In genomic region chr10:90717961-90718360, GRCm38 (mm10) we compare ENCODE assay signal across 16 mouse cellular contexts.
A peak's percentile ranks its signal among the peaks of the same experiment; 100 is the strongest.
DNase-seq lines count a peak whose midpoint lies in the region; ATAC-seq lines count a peak whose summit lies in the region.
"Had no signal": no experiment of that assay in that cellular context is flagged by ENCODE, and none has a peak within 500 bp of the region (broad histone marks: within the 10 kb centered on the region; RNA-seq: fewer than 3 reads in every experiment).

No protein-coding gene starts in this region.

- no peak overlapping the region for H3K4me3 ChIP-seq in hindbrain, embryonic 15.5 days
- H3K4me3 ChIP-seq in hindbrain, embryonic 10.5 days = no peak overlapping the region
- H3K4me3 ChIP-seq in neural tube, embryonic 13.5 days = no peak overlapping the region
- no peak overlapping the region for H3K4me3 ChIP-seq in neural tube, embryonic 15.5 days (replicated peaks)
- H3K4me3 ChIP-seq in embryonic facial prominence, embryonic 14.5 days (ENCODE audit: low read depth, low read length) = peak overlapping the region; percentile 17
- H3K4me3 ChIP-seq: heart, adult 2 months; midbrain, embryonic 12.5 days; stomach, embryonic 15.5 days had no signal

- H3K27me3 ChIP-seq in hindbrain, embryonic 15.5 days = no peaks in the 10 kb centered on the region
- no peaks in the 10 kb centered on the region for H3K27me3 ChIP-seq in hindbrain, embryonic 10.5 days (ENCODE audit: insufficient read depth, poor library complexity, severe bottlenecking)
- no peaks in the 10 kb centered on the region for H3K27me3 ChIP-seq in neural tube, embryonic 13.5 days
- H3K27me3 ChIP-seq in neural tube, embryonic 15.5 days (replicated peaks) = no peaks in the 10 kb centered on the region
- H3K27me3 ChIP-seq in embryonic facial prominence, embryonic 14.5 days (replicated peaks; ENCODE audit: control insufficient read depth, insufficient read depth, low read length) = no peaks in the 10 kb centered on the region
- H3K27me3 ChIP-seq: midbrain, embryonic 12.5 days; stomach, embryonic 15.5 days had no signal

- no peak for DNase-seq in hindbrain, embryonic 10.5 days (ENCODE audit: low spot score)
- peak; percentile 27 for DNase-seq in embryonic facial prominence, embryonic 14.5 days (ENCODE audit: low spot score)
- DNase-seq in retina, embryonic 14.5 days (ENCODE audit: low spot score) = peak; percentile 25
- DNase-seq in layer of hippocampus, postnatal 25 days (ENCODE audit: extremely low spot score in 1 of 2, low spot score in 1 of 2) = no peak
- DNase-seq in adrenal gland, adult 8-10 months = no peak
- DNase-seq: adrenal gland, postnatal 36 days; heart, adult 2 months; heart, postnatal 14 days; liver, postnatal 0 days; lung, postnatal 36 days had no signal

- H3K27ac ChIP-seq in hindbrain, embryonic 15.5 days (replicated peaks) = no peak overlapping the region
- H3K27ac ChIP-seq in hindbrain, embryonic 10.5 days = no peak overlapping the region
- H3K27ac ChIP-seq in neural tube, embryonic 13.5 days (replicated peaks) = no peak overlapping the region
- H3K27ac ChIP-seq in neural tube, embryonic 15.5 days (replicated peaks) = no peak overlapping the region
- H3K27ac ChIP-seq in embryonic facial prominence, embryonic 14.5 days (replicated peaks; ENCODE audit: low read depth, low read length) = no peak overlapping the region
- H3K27ac ChIP-seq: heart, adult 2 months; midbrain, embryonic 12.5 days; stomach, embryonic 15.5 days had no signal

- H3K4me1 ChIP-seq in hindbrain, embryonic 15.5 days (replicated peaks) = no peaks in the 10 kb centered on the region; the same call in 1 of the 2 replicates
- H3K4me1 ChIP-seq in hindbrain, embryonic 10.5 days (replicated peaks) = 0 out of 2 replicates have a peak, but pooled peaks cover 2% of the 10 kb centered on the region
- H3K4me1 ChIP-seq in neural tube, embryonic 13.5 days (replicated peaks) = no peaks in the 10 kb centered on the region
- H3K4me1 ChIP-seq in neural tube, embryonic 15.5 days = no peaks in the 10 kb centered on the region
- H3K4me1 ChIP-seq in embryonic facial prominence, embryonic 14.5 days (ENCODE audit: control insufficient read depth, insufficient read depth, low read length) = no peaks in the 10 kb centered on the region
- H3K4me1 ChIP-seq: midbrain, embryonic 12.5 days; stomach, embryonic 15.5 days had no signal

- no peak overlapping the region for H3K4me2 ChIP-seq in hindbrain, embryonic 15.5 days
- H3K4me2 ChIP-seq in neural tube, embryonic 13.5 days = 0 out of 2 replicates have a peak overlapping the region, but pooled peaks have one; percentile 14
- no peak overlapping the region for H3K4me2 ChIP-seq in neural tube, embryonic 15.5 days
- H3K4me2 ChIP-seq in embryonic facial prominence, embryonic 14.5 days (ENCODE audit: low read depth, low read length) = peak overlapping the region; percentile 42
- H3K4me2 ChIP-seq: midbrain, embryonic 12.5 days; stomach, embryonic 15.5 days had no signal

- H3K36me3 ChIP-seq in hindbrain, embryonic 15.5 days = peaks cover 6% of the 10 kb centered on the region; the same call in 1 of the 2 replicates
- H3K36me3 ChIP-seq in hindbrain, embryonic 10.5 days = no peaks in the 10 kb centered on the region
- H3K36me3 ChIP-seq in neural tube, embryonic 13.5 days = no peaks in the 10 kb centered on the region
- peaks cover 4% of the 10 kb centered on the region; the same call in 1 of the 2 replicates for H3K36me3 ChIP-seq in neural tube, embryonic 15.5 days
- no peaks in the 10 kb centered on the region for H3K36me3 ChIP-seq in embryonic facial prominence, embryonic 14.5 days (ENCODE audit: control insufficient read depth, insufficient read depth, low read length)
- H3K36me3 ChIP-seq: G1E; midbrain, embryonic 12.5 days; stomach, embryonic 15.5 days had no signal

- peak; percentile 38; the same call in 1 of the 2 replicates for ATAC-seq in hindbrain, embryonic 15.5 days (ENCODE audit: low FRiP score, low read depth)
- ATAC-seq in neural tube, embryonic 13.5 days (ENCODE audit: low read depth) = no peak
- ATAC-seq in neural tube, embryonic 15.5 days (ENCODE audit: low FRiP score) = no peak
- peak; percentile 18; the same call in 1 of the 2 replicates for ATAC-seq in embryonic facial prominence, embryonic 14.5 days (ENCODE audit: low read depth)
- ATAC-seq: liver, postnatal 0 days had no signal

- 58% methylated on average over 11 of the region's 11 CpGs for WGBS in hindbrain, embryonic 15.5 days
- WGBS in hindbrain, embryonic 10.5 days = 52% methylated on average over 11 of the region's 11 CpGs
- WGBS in neural tube, embryonic 13.5 days = 51% methylated on average over 11 of the region's 11 CpGs
- WGBS in neural tube, embryonic 15.5 days = 47% methylated on average over 11 of the region's 11 CpGs
- 22% methylated on average over 11 of the region's 11 CpGs for WGBS in embryonic facial prominence, embryonic 14.5 days

- H3K9me3 ChIP-seq in hindbrain, embryonic 15.5 days = no peaks in the 10 kb centered on the region
- H3K9me3 ChIP-seq in hindbrain, embryonic 10.5 days = no peaks in the 10 kb centered on the region
- no peaks in the 10 kb centered on the region for H3K9me3 ChIP-seq in neural tube, embryonic 13.5 days
- H3K9me3 ChIP-seq in neural tube, embryonic 15.5 days (replicated peaks) = no peaks in the 10 kb centered on the region
- H3K9me3 ChIP-seq in embryonic facial prominence, embryonic 14.5 days (ENCODE audit: control insufficient read depth, low read length) = no peaks in the 10 kb centered on the region
- H3K9me3 ChIP-seq: G1E; stomach, embryonic 15.5 days had no signal

- no peak overlapping the region for H3K9ac ChIP-seq in hindbrain, embryonic 15.5 days
- H3K9ac ChIP-seq in neural tube, embryonic 13.5 days = no peak overlapping the region
- H3K9ac ChIP-seq in neural tube, embryonic 15.5 days (replicated peaks) = no peak overlapping the region
- H3K9ac ChIP-seq in embryonic facial prominence, embryonic 14.5 days (ENCODE audit: low read depth, low read length) = no peak overlapping the region
- H3K9ac ChIP-seq: liver, postnatal 0 days; midbrain, embryonic 12.5 days; stomach, embryonic 15.5 days had no signal

Comparison
In these comparisons a context has a peak if more than half of its experiments do, and no peak if none do; other contexts are left out.
1. H3K4me2 ChIP-seq: peak in neural tube, embryonic 13.5 days (single experiment) and embryonic facial prominence, embryonic 14.5 days (single experiment); none in hindbrain, embryonic 15.5 days (single experiment) and neural tube, embryonic 15.5 days (single experiment).
2. ATAC-seq: peak in hindbrain, embryonic 15.5 days (single experiment) and embryonic facial prominence, embryonic 14.5 days (single experiment); none in neural tube, embryonic 13.5 days (single experiment) and neural tube, embryonic 15.5 days (single experiment).
3. DNase-seq: peak in embryonic facial prominence, embryonic 14.5 days (single experiment) and retina, embryonic 14.5 days (single experiment); none in hindbrain, embryonic 10.5 days (single experiment), layer of hippocampus, postnatal 25 days (0 of 2) and adrenal gland, adult 8-10 months (single experiment).